Mouse (Mus musculus): ENCODE results near the gene Noc2l.
A peak's percentile ranks its signal among the peaks of the same experiment; 100 is the strongest.

The Noc2l gene

GRCm38 (mm10) chr4:156217022-156217669 lies 18.7 kb upstream of the Noc2l start:
- no peak for DNase-seq

GRCm38 (mm10) chr4:156217838-156218237 lies 18.0 kb upstream of the Noc2l start:
- no peak for DNase-seq

GRCm38 (mm10) chr4:156219936-156220335 lies 15.9 kb upstream of the Noc2l start:
- no peak for DNase-seq

- DNase-seq = no peak
These were observed 11.5 kb upstream of the Noc2l start for GRCm38 (mm10) chr4:156224276-156224675.

GRCm38 (mm10) chr4:156227752-156228392 lies 7.9 kb upstream of the Noc2l start:
- DNase-seq = no peak

- DNase-seq = no peak
These were observed 7.3 kb upstream of the Noc2l start for GRCm38 (mm10) chr4:156228393-156229024.

- peak; percentile 60 for DNase-seq
These were observed 1.7 kb upstream of the Noc2l start for GRCm38 (mm10) chr4:156234021-156234501.

GRCm38 (mm10) chr4:156234701-156235213 lies 1.1 kb upstream of the Noc2l start, which contains the start of gene Plekhn1:
Gene Plekhn1 (minus strand): TSS chr4:156234857.
- peak; percentile 92 for DNase-seq

GRCm38 (mm10) chr4:156235360-156235770 lies 445 bp upstream of the Noc2l start:
- DNase-seq = peak; percentile 71

- DNase-seq = peak; percentile 62
These were observed 1.0 kb downstream of the Noc2l start for GRCm38 (mm10) chr4:156236651-156237447.

GRCm38 (mm10) chr4:156249567-156249966 lies 13.8 kb downstream of the Noc2l start:
- no peak for DNase-seq

- no peak for DNase-seq
These were observed 15.3 kb downstream of the Noc2l start for GRCm38 (mm10) chr4:156251081-156251480.

- DNase-seq = no peak
These were observed 16.3 kb downstream of the Noc2l start for GRCm38 (mm10) chr4:156252140-156252539.

GRCm38 (mm10) chr4:156252619-156253018 lies 16.8 kb downstream of the Noc2l start:
- DNase-seq = no peak

- DNase-seq = peak; percentile 14
These were observed 17.2 kb downstream of the Noc2l start for GRCm38 (mm10) chr4:156253043-156253442.

GRCm38 (mm10) chr4:156254361-156255077 lies 18.7 kb downstream of the Noc2l start:
- peak; percentile 50 for DNase-seq

- DNase-seq = peak; percentile 19
These were observed 19.4 kb downstream of the Noc2l start, which contains the start of gene Samd11 for GRCm38 (mm10) chr4:156255078-156255839. Gene Samd11 (minus strand): TSS chr4:156255657.

All from embryo, embryonic 11 days (tissue).